Mouse (Mus musculus): ENCODE measurements around the gene Ifrd2.

Gene Ifrd2

GRCm38 (mm10) chr9:107586974-107587832, at the start of gene Ifrd2:
Gene Ifrd2, plus strand, starts transcription at chr9:107587642.
- peak; percentile 99 for DNase-seq (ENCODE audit: low read depth)

- DNase-seq (ENCODE audit: low read depth), result no peak
These were observed 49.2 kb upstream of the Ifrd2 start for GRCm38 (mm10) chr9:107538231-107538630.

GRCm38 (mm10) chr9:107538711-107539110, 48.7 kb upstream of the Ifrd2 start:
- DNase-seq (ENCODE audit: low read depth), result no peak

- DNase-seq (ENCODE audit: low read depth), result no peak
These were observed 47.5 kb upstream of the Ifrd2 start for GRCm38 (mm10) chr9:107539940-107540339.

GRCm38 (mm10) chr9:107540420-107540819, 47.0 kb upstream of the Ifrd2 start:
- DNase-seq (ENCODE audit: low read depth), result no peak

GRCm38 (mm10) chr9:107541005-107541404, 46.4 kb upstream of the Ifrd2 start:
- no peak for DNase-seq (ENCODE audit: low read depth)

GRCm38 (mm10) chr9:107541474-107542351, 45.7 kb upstream of the Ifrd2 start, which contains the start of the genes Cyb561d2 and Nprl2:
Gene Cyb561d2, minus strand, starts transcription at chr9:107542193.
Gene Nprl2, plus strand, starts transcription at chr9:107542226.
- peak; percentile 84 for DNase-seq (ENCODE audit: low read depth)

GRCm38 (mm10) chr9:107542352-107542686, 45.1 kb upstream of the Ifrd2 start:
- DNase-seq (ENCODE audit: low read depth), result no peak

- no peak for DNase-seq (ENCODE audit: low read depth)
These were observed 44.7 kb upstream of the Ifrd2 start for GRCm38 (mm10) chr9:107542721-107543120.

- DNase-seq (ENCODE audit: low read depth), result no peak
These were observed 44.1 kb upstream of the Ifrd2 start for GRCm38 (mm10) chr9:107543299-107543698.

GRCm38 (mm10) chr9:107544196-107544700, 43.2 kb upstream of the Ifrd2 start:
- no peak for DNase-seq (ENCODE audit: low read depth)

- DNase-seq (ENCODE audit: low read depth), result no peak
These were observed 42.7 kb upstream of the Ifrd2 start for GRCm38 (mm10) chr9:107544729-107545128.

GRCm38 (mm10) chr9:107545199-107545598, 42.2 kb upstream of the Ifrd2 start:
- no peak for DNase-seq (ENCODE audit: low read depth)

GRCm38 (mm10) chr9:107545602-107546001, 41.8 kb upstream of the Ifrd2 start:
- peak; percentile 74 for DNase-seq (ENCODE audit: low read depth)

GRCm38 (mm10) chr9:107547026-107547425, 40.4 kb upstream of the Ifrd2 start, which contains the start of gene Zmynd10:
Gene Zmynd10, plus strand, starts transcription at chr9:107547298.
- DNase-seq (ENCODE audit: low read depth), result peak; percentile 92

- DNase-seq (ENCODE audit: low read depth), result no peak
These were observed 39.5 kb upstream of the Ifrd2 start for GRCm38 (mm10) chr9:107547957-107548356.

GRCm38 (mm10) chr9:107548820-107549219, 38.6 kb upstream of the Ifrd2 start:
- DNase-seq (ENCODE audit: low read depth), result no peak

GRCm38 (mm10) chr9:107549297-107550074, 38.0 kb upstream of the Ifrd2 start:
- no peak for DNase-seq (ENCODE audit: low read depth)

- no peak for DNase-seq (ENCODE audit: low read depth)
These were observed 36.8 kb upstream of the Ifrd2 start for GRCm38 (mm10) chr9:107550491-107551116.

GRCm38 (mm10) chr9:107551117-107551889, 36.1 kb upstream of the Ifrd2 start, which contains the start of gene Rassf1:
Gene Rassf1, plus strand, starts transcription at chr9:107551555.
- DNase-seq (ENCODE audit: low read depth), result no peak

Data from c-Kit-positive CD71-positive TER-119-negative erythroid progenitor cells, embryonic 14.5 days (primary cell).